Mouse (Mus musculus) olfactory bulb, adult 2 months (tissue): Measurements from ENCODE around the gene Olig3.

Experiments
- CTCF ChIP-seq: fragments of 200-500 bp; IDR thresholded peaks from 2 replicates; pipeline ENCODE4 v1.5.1; 2012; ENCODE audit warnings: low read depth, mild to moderate bottlenecking, low read length, moderate library complexity; ENCODE audit not compliant: insufficient read depth
- POLR2A ChIP-seq: fragments of 200-500 bp; IDR thresholded peaks from 2 replicates; pipeline ENCODE4 v1.6.1; 2012; ENCODE audit warnings: mild to moderate bottlenecking, low read depth, low read length, moderate library complexity; ENCODE audit not compliant: insufficient read depth

GRCm38 (mm10) chr10:19356071-19356583 lies at the start of gene Olig3:
- TF ChIP-seq CTCF (no peak), POLR2A (no peak)
